Mouse (Mus musculus) neural tube, embryonic 11.5 days (tissue): ENCODE measurements around the gene Olfr124. TPM values are rescaled to one million over a fixed set of nuclear protein-coding genes. Genes with fewer than 3 reads are reported as not detected.

Experiments
- ATAC-seq: fragments of 200-750 bp; cut with Nextera tagmentation; 2 replicates; pipeline ENCODE4 v1.8.0; 2017; ENCODE audit warnings: moderate number of reproducible peaks, mild to moderate bottlenecking, moderate TSS enrichment, moderate library complexity; ENCODE audit not compliant: insufficient read depth, low FRiP score, low TSS enrichment
- DNase-seq: peaks from one replicate; pipeline ENCODE4 v3.0.0-alpha.2; 2015; ENCODE audit warnings: low spot score
- H3K27ac ChIP-seq: fragments of 300-500 bp; sonication (generic); 2 replicates; pipeline ENCODE4 v1.5.1; 2014; ENCODE audit warnings: low read depth, mild to moderate bottlenecking, low read length
- H3K27me3 ChIP-seq: fragments of 300-500 bp; sonication (generic); 2 replicates; pipeline ENCODE4 v1.6.1; 2014; ENCODE audit warnings: mild to moderate bottlenecking, low read length, mixed read lengths; ENCODE audit not compliant: control insufficient read depth, insufficient read depth
- H3K36me3 ChIP-seq: fragments of 300-500 bp; sonication (generic); 2 replicates; pipeline ENCODE4 v1.6.1; 2014; ENCODE audit warnings: mild to moderate bottlenecking, low read length, moderate library complexity, mixed read lengths; ENCODE audit not compliant: control insufficient read depth, insufficient read depth
- H3K4me1 ChIP-seq: fragments of 300-500 bp; sonication (generic); 2 replicates; pipeline ENCODE4 v1.6.1; 2014; ENCODE audit warnings: low read length, mixed read lengths; ENCODE audit not compliant: control insufficient read depth, insufficient read depth
- H3K4me2 ChIP-seq: fragments of 300-500 bp; sonication (generic); 2 replicates; pipeline ENCODE4 v1.6.1; 2014; ENCODE audit warnings: low read depth, mild to moderate bottlenecking, moderate library complexity
- H3K4me3 ChIP-seq: fragments of 300-500 bp; sonication (generic); 2 replicates; pipeline ENCODE4 v1.5.1; 2014; ENCODE audit warnings: low read depth, low read length
- H3K9ac ChIP-seq: fragments of 300-500 bp; sonication (generic); 2 replicates; pipeline ENCODE4 v1.6.1; 2014; ENCODE audit warnings: mild to moderate bottlenecking, low read length
- H3K9me3 ChIP-seq: fragments of 300-500 bp; sonication (generic); 2 replicates; pipeline ENCODE4 v1.6.1; 2016; ENCODE audit warnings: low read length; ENCODE audit not compliant: control insufficient read depth
- WGBS: fragments of 180-500 bp; shearing (Covaris S2); extraction: QIAGEN DNeasy Blood & Tissue Kit; methylation state at CpG from one replicate; pipeline ENCODE4 v1.1.7; 2014; 5-methylcytosine and 5-hydroxymethylcytosine counted together
- polyA plus RNA-seq: library from polyadenylated mRNA; unstranded; fragments of >200 nt; fragmentation: Nextera tagmentation; extraction: Ambion mirVana; gene quantifications from 2 replicates; pipeline ENCODE4 v1.2.1, GENCODE M21; 2014

Gene Olfr124
- polyA plus RNA-seq = not detected in 2 replicates

DNA sequence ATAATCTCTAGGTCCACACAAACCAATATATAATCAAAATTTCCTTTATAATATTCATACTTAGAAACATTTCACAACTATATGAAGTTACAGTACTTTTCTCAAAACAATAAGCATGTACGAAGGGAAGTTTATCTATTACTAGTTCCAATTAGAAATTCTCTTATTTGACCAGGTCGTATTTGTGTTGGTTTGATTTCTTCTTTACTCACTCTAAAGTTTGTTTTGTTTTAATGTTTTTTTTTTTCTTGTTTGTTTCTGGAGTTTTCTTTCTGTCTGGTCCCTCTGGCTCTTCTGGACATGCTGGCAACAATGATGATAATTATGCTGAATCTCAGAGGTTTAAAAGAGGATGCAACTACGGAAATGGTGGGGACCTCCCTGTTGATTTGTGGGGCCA is at the start of gene Olfr124:
Olfr124 (plus strand) TSS at position 301 of the 400 bp plus-strand sequence.
- H3K4me2 ChIP-seq = no peak within 1 kb of the TSS
- H3K27me3 ChIP-seq = no peaks in the 10 kb centered on the region
- H3K4me1 ChIP-seq = no peaks in the 10 kb centered on the region
- no peak within 1 kb of the TSS for H3K27ac ChIP-seq
- 92% methylated on average over 3 of the region's 3 CpGs for WGBS
- no peaks in the 10 kb centered on the region for H3K36me3 ChIP-seq
- no peaks in the 10 kb centered on the region for H3K9me3 ChIP-seq
- H3K4me3 ChIP-seq = no peak within 1 kb of the TSS
- H3K9ac ChIP-seq = no peak within 1 kb of the TSS
- DNase-seq = no peak
- ATAC-seq = no peak

- Histone ChIP-seq H3K9me3 (no peaks in the 10 kb centered on the region), H3K9ac (no peak within 1 kb of the TSS), H3K4me2 (no peak within 1 kb of the TSS), H3K4me3 (no peak within 1 kb of the TSS), H3K36me3 (no peaks in the 10 kb centered on the region), H3K27me3 (no peaks in the 10 kb centered on the region), H3K4me1 (no peaks in the 10 kb centered on the region), H3K27ac (no peak within 1 kb of the TSS)
- DNase-seq (no peak), ATAC-seq (no peak)
- WGBS = 86% methylated on average over 4 of the region's 4 CpGs
Measured at GRCm38 (mm10) chr17:37768307-37768706, 31.4 kb upstream of the Olfr124 start, which contains the start of gene Olfr122. TSS of gene Olfr122 (plus strand) at chr17:37768607.

GRCm38 (mm10) chr17:37793229-37793628 is 6.5 kb upstream of the Olfr124 start, which contains the start of gene Olfr123:
TSS of gene Olfr123 (plus strand) at chr17:37793529.
- WGBS = 96% methylated on average over 2 of the region's 2 CpGs
- Histone ChIP-seq H3K27me3 (no peaks in the 10 kb centered on the region), H3K4me1 (no peaks in the 10 kb centered on the region), H3K27ac (no peak within 1 kb of the TSS), H3K9ac (no peak within 1 kb of the TSS), H3K36me3 (no peaks in the 10 kb centered on the region), H3K4me2 (no peak within 1 kb of the TSS), H3K9me3 (no peaks in the 10 kb centered on the region), H3K4me3 (no peak within 1 kb of the TSS)
- no peak for DNase-seq
- no peak for ATAC-seq

- Histone ChIP-seq H3K36me3 (no peaks in the 10 kb centered on the region), H3K4me1 (no peaks in the 10 kb centered on the region), H3K27ac (no peak within 1 kb of the TSS), H3K27me3 (no peaks in the 10 kb centered on the region), H3K9ac (no peak within 1 kb of the TSS), H3K4me3 (no peak within 1 kb of the TSS), H3K9me3 (no peaks in the 10 kb centered on the region), H3K4me2 (no peak within 1 kb of the TSS)
- no peak for DNase-seq
- no peak for ATAC-seq
Measured at GRCm38 (mm10) chr17:37832649-37833048, 33.0 kb downstream of the Olfr124 start, which contains the start of gene Olfr125. TSS of gene Olfr125 (plus strand) at chr17:37832949.

DNA sequence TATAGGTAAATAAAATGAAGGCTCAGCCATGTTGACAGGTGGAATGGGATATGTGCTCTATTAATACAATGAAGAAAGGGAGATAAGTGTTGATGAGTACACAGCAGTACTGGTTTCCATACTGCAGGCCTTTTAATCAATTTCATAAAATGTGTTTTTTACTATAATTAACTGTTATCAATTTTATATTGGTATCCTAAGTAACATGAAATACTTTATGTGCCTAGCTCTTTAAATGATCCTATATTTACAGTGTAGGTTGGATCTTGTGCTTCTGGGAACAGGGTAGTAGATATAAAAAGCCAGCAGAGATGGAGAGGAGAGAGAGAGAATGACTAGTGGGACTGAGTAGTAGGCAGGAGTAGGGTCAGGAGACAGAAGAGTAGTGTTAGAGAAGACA is 47.5 kb downstream of the Olfr124 start, which contains the start of gene Olfr126:
Olfr126 (plus strand) TSS at position 301 of the 400 bp plus-strand sequence.
- Histone ChIP-seq H3K36me3 (no peaks in the 10 kb centered on the region), H3K4me2 (no peak within 1 kb of the TSS), H3K9me3 (no peaks in the 10 kb centered on the region; the same call in 1 of the 2 replicates), H3K27me3 (no peaks in the 10 kb centered on the region), H3K4me1 (no peaks in the 10 kb centered on the region), H3K4me3 (no peak within 1 kb of the TSS), H3K9ac (no peak within 1 kb of the TSS), H3K27ac (no peak within 1 kb of the TSS)
- DNase-seq (no peak), ATAC-seq (no peak)

Other genes starting within 250 kb of the Olfr124 start
- gene Olfr112, start 230.4 kb upstream of the Olfr124 start, polyA plus RNA-seq = not detected in 2 replicates
- not detected in 2 replicates for gene Olfr113, start 222.2 kb upstream of the Olfr124 start, polyA plus RNA-seq
- gene Olfr114, start 207.1 kb upstream of the Olfr124 start, polyA plus RNA-seq = not detected in 2 replicates
- not detected in 2 replicates for gene Olfr115, start 172.8 kb upstream of the Olfr124 start, polyA plus RNA-seq
- gene Olfr116, start 172.7 kb upstream of the Olfr124 start, polyA plus RNA-seq = not detected in 2 replicates
- not detected in 2 replicates for gene Olfr117, start 136.1 kb upstream of the Olfr124 start, polyA plus RNA-seq
- gene Olfr118, start 132.9 kb upstream of the Olfr124 start, polyA plus RNA-seq = not detected in 2 replicates
- not detected in 2 replicates for gene Olfr119, start 103.3 kb upstream of the Olfr124 start, polyA plus RNA-seq
- not detected in 2 replicates for gene Olfr120, start 78.1 kb upstream of the Olfr124 start, polyA plus RNA-seq
- not detected in 2 replicates for gene Olfr121, start 51.0 kb upstream of the Olfr124 start, polyA plus RNA-seq
- not detected in 2 replicates for gene Olfr122, start 31.3 kb upstream of the Olfr124 start, polyA plus RNA-seq
- gene Olfr123, start 6.4 kb upstream of the Olfr124 start, polyA plus RNA-seq = not detected in 2 replicates
- gene Olfr125, start 33.1 kb downstream of the Olfr124 start, polyA plus RNA-seq = not detected in 2 replicates
- not detected in 2 replicates for gene Olfr126, start 47.6 kb downstream of the Olfr124 start, polyA plus RNA-seq
- not detected in 2 replicates for gene Olfr127, start 100.5 kb downstream of the Olfr124 start, polyA plus RNA-seq
- not detected in 2 replicates for gene Olfr128, start 120.7 kb downstream of the Olfr124 start, polyA plus RNA-seq
- gene Olfr761, start 153.2 kb downstream of the Olfr124 start, polyA plus RNA-seq = not detected in 2 replicates